Mouse (Mus musculus) telencephalon, adult 2 months (tissue): ENCODE data around the gene Ces1b.

Experiments
- DNase-seq: peaks from one replicate; pipeline ENCODE4 v3.0.0-alpha.2; 2011; ENCODE audit warnings: low read depth, low spot score

The Ces1b gene

DNA sequence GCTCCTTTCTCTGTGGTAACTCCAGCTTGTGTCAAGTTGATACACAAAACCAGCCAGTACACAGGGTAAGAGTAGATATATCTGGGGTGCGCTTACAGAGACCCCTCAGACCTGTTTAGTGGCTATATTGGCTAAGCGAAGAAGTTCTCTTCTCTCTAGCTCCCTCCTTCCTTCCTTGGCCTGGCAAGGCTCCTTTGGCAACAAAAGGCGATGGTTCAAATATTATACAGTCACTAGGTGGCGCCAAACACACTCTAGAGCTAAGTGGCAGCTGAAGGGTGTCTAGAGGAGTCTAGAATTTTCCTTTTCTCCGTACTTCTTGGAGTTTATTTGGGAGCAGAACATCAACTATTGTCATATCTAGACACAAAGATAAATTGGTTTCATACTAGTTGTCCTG is 69.5 kb downstream of the Ces1b start:
- no peak for DNase-seq
